In genomic region chr7:142060931-142061565, GRCm38 (mm10) we compare ENCODE assay signal across 8 mouse cellular contexts. TPM values are rescaled to one million over a fixed set of nuclear protein-coding genes. Genes with fewer than 3 reads are reported as not detected.
DNase-seq lines count a peak whose midpoint lies in the region; ATAC-seq and TF ChIP-seq lines count a peak whose summit lies in the region.

Mob2 (minus strand) TSS chr7:142061065.

- peaks cover 41% of the 10 kb centered on the region for H3K4me1 ChIP-seq in heart, embryonic 10.5 days
- peaks cover 6% of the 10 kb centered on the region; the same call in 1 of the 2 replicates for H3K4me1 ChIP-seq in kidney, embryonic 14.5 days (ENCODE audit: control insufficient read depth, insufficient read depth, low read length)
- peaks cover 15% of the 10 kb centered on the region for H3K4me1 ChIP-seq in limb, embryonic 14.5 days (ENCODE audit: control insufficient read depth, insufficient read depth, low read length)
- H3K4me1 ChIP-seq in midbrain, embryonic 16.5 days (ENCODE audit: control insufficient read depth, insufficient read depth, low read length): peaks cover 17% of the 10 kb centered on the region
- peaks cover 20% of the 10 kb centered on the region; the same call in 1 of the 2 replicates for H3K4me1 ChIP-seq in spleen, adult 2 months (ENCODE audit: control insufficient read depth, insufficient read depth, insufficient read length)

- H3K9me3 ChIP-seq in heart, embryonic 10.5 days: no peaks in the 10 kb centered on the region
- no peaks in the 10 kb centered on the region for H3K9me3 ChIP-seq in kidney, embryonic 14.5 days (ENCODE audit: control insufficient read depth, low read length)
- no peaks in the 10 kb centered on the region for H3K9me3 ChIP-seq in limb, embryonic 14.5 days (ENCODE audit: control insufficient read depth, low read length)
- no peaks in the 10 kb centered on the region for H3K9me3 ChIP-seq in midbrain, embryonic 16.5 days (replicated peaks; ENCODE audit: control insufficient read depth, low read length, poor library complexity, severe bottlenecking)

- H3K27me3 ChIP-seq in heart, embryonic 10.5 days (ENCODE audit: insufficient read depth, poor library complexity, severe bottlenecking): 0 out of 2 replicates have a peak, but pooled peaks cover 4% of the 10 kb centered on the region
- no peaks in the 10 kb centered on the region for H3K27me3 ChIP-seq in kidney, embryonic 14.5 days (ENCODE audit: control insufficient read depth, insufficient read depth, low read length)
- no peaks in the 10 kb centered on the region for H3K27me3 ChIP-seq in limb, embryonic 14.5 days (ENCODE audit: control insufficient read depth, insufficient read depth, low read length)
- H3K27me3 ChIP-seq in midbrain, embryonic 16.5 days (ENCODE audit: control insufficient read depth, insufficient read depth, low read depth, low read length): no peaks in the 10 kb centered on the region
- no peaks in the 10 kb centered on the region for H3K27me3 ChIP-seq in spleen, adult 2 months (ENCODE audit: control insufficient read depth, insufficient read depth, low read length)

- peak within 1 kb of the TSS; percentile 87 for H3K9ac ChIP-seq in kidney, embryonic 14.5 days (ENCODE audit: low read depth, low read length)
- peak within 1 kb of the TSS; percentile 93 for H3K9ac ChIP-seq in limb, embryonic 14.5 days (ENCODE audit: low read depth, low read length, severe bottlenecking)
- peak within 1 kb of the TSS; percentile 85 for H3K9ac ChIP-seq in midbrain, embryonic 16.5 days (ENCODE audit: low read depth, low read length)

- H3K36me3 ChIP-seq in heart, embryonic 10.5 days: 0 out of 2 replicates have a peak, but pooled peaks cover 4% of the 10 kb centered on the region
- H3K36me3 ChIP-seq in kidney, embryonic 14.5 days (ENCODE audit: control insufficient read depth, insufficient read depth, low read length): peaks cover 10% of the 10 kb centered on the region
- H3K36me3 ChIP-seq in limb, embryonic 14.5 days (ENCODE audit: control insufficient read depth, insufficient read depth, low read length): no peaks in the 10 kb centered on the region
- no peaks in the 10 kb centered on the region for H3K36me3 ChIP-seq in midbrain, embryonic 16.5 days (ENCODE audit: control insufficient read depth, insufficient read depth, low read length)
- H3K36me3 ChIP-seq in spleen, adult 2 months (ENCODE audit: control insufficient read depth, insufficient read depth, low read length): no peaks in the 10 kb centered on the region

- peak within 1 kb of the TSS; percentile 96 for H3K4me3 ChIP-seq in heart, embryonic 10.5 days
- peak within 1 kb of the TSS; percentile 73 for H3K4me3 ChIP-seq in kidney, embryonic 14.5 days (ENCODE audit: low read length)
- peak within 1 kb of the TSS; percentile 94 for H3K4me3 ChIP-seq in limb, embryonic 14.5 days (replicated peaks; ENCODE audit: low read length)
- H3K4me3 ChIP-seq in midbrain, embryonic 16.5 days (ENCODE audit: low read depth, low read length): peak within 1 kb of the TSS; percentile 92
- peak within 1 kb of the TSS; percentile 85 for H3K4me3 ChIP-seq in spleen, adult 2 months (ENCODE audit: extremely low read depth, insufficient read depth, insufficient read length)

- no peak for TF ChIP-seq CTCF in spleen, adult 2 months (IDR thresholded peaks at IDR 0.05; ENCODE audit: extremely low read depth, insufficient read depth, insufficient read length, insufficient replicate concordance)

- peak; percentile 82; the same call in 1 of the 2 replicates for TF ChIP-seq POLR2A in limb, embryonic 14.5 days (IDR thresholded peaks at IDR 0.05; ENCODE audit: borderline replicate concordance, extremely low read depth, insufficient read depth, insufficient read length)
- TF ChIP-seq POLR2A in spleen, adult 2 months (IDR thresholded peaks at IDR 0.05; ENCODE audit: low read depth, low read length): peak; percentile 83

- ATAC-seq in erythroblast, adult 5-6 weeks (replicated peaks; ENCODE audit: low FRiP score, poor library complexity, severe bottlenecking): peak; percentile 91
- ATAC-seq in kidney, embryonic 14.5 days (ENCODE audit: low FRiP score, low TSS enrichment): peak; percentile 95
- peak; percentile 94 for ATAC-seq in limb, embryonic 14.5 days (ENCODE audit: low FRiP score, low read depth)
- peak; percentile 96 for ATAC-seq in midbrain, embryonic 16.5 days

- peak within 1 kb of the TSS; percentile 94 for H3K27ac ChIP-seq in heart, embryonic 10.5 days
- H3K27ac ChIP-seq in kidney, embryonic 14.5 days (ENCODE audit: low read depth, low read length): no peak within 1 kb of the TSS
- peak within 1 kb of the TSS; percentile 77 for H3K27ac ChIP-seq in limb, embryonic 14.5 days (replicated peaks; ENCODE audit: low read depth, low read length)
- peak within 1 kb of the TSS; percentile 65 for H3K27ac ChIP-seq in midbrain, embryonic 16.5 days (ENCODE audit: low read length)
- peak within 1 kb of the TSS; percentile 78 for H3K27ac ChIP-seq in spleen, adult 2 months (ENCODE audit: insufficient read depth, low read length)

- H3K4me2 ChIP-seq in kidney, embryonic 14.5 days (replicated peaks; ENCODE audit: low read depth, low read length): peak within 1 kb of the TSS; percentile 89
- H3K4me2 ChIP-seq in limb, embryonic 14.5 days (replicated peaks; ENCODE audit: low read depth, low read length, severe bottlenecking): peak within 1 kb of the TSS; percentile 90
- H3K4me2 ChIP-seq in midbrain, embryonic 16.5 days (ENCODE audit: low read length): peak within 1 kb of the TSS; percentile 90

- DNase-seq in B cell, adult 2 months: peak; percentile 93 to 94
- peak; percentile 95 for DNase-seq in brain, adult 2 months (ENCODE audit: low read depth, low spot score)
- DNase-seq in heart, embryonic 10.5 days (ENCODE audit: low spot score): peak; percentile 93
- peak; percentile 86 for DNase-seq in limb, embryonic 14.5 days (ENCODE audit: low spot score)
- peak; percentile 64 to 86 for DNase-seq in spleen, adult 2 months (ENCODE audit: low read depth in 1 of 2, low spot score in 2 of 2)

- under 1% methylated on average over 49 of the region's 49 CpGs for WGBS in heart, embryonic 10.5 days
- under 1% methylated on average over 49 of the region's 49 CpGs for WGBS in kidney, embryonic 14.5 days
- WGBS in limb, embryonic 14.5 days: under 1% methylated on average over 48 of the region's 49 CpGs
- WGBS in midbrain, embryonic 16.5 days: under 1% methylated on average over 42 of the region's 49 CpGs
- WGBS in spleen, adult 2 months: 1% methylated on average over 49 of the region's 49 CpGs

RNA-seq across cellular contexts. Expression of gene Mob2, which starts in this region (rescaled TPM):
- total RNA-seq in erythroblast, adult 5-6 weeks (2015; ENCODE audit: low replicate concordance): 67.1 and 69.6 TPM in 2 replicates
- total RNA-seq in erythroblast, adult 5-6 weeks (2017; ENCODE audit: low replicate concordance): 75.1 and 76.9 TPM in 2 replicates
- 52.4 and 54.9 TPM in 2 replicates for polyA plus RNA-seq in heart, embryonic 10.5 days (2016; fragmentation: Nextera tagmentation; extraction: Ambion mirVana)
- 63.8 and 65.8 TPM in 2 replicates for polyA plus RNA-seq in kidney, embryonic 14.5 days (2014; fragmentation: Nextera tagmentation; extraction: Ambion mirVana)
- polyA plus RNA-seq in limb, embryonic 14.5 days (2012; rRNA removed): 55.2 and 56.2 TPM in 2 replicates
- 73.6 and 76.9 TPM in 2 replicates for polyA plus RNA-seq in limb, embryonic 14.5 days (2014; fragmentation: Nextera tagmentation; extraction: Ambion mirVana)
- polyA plus RNA-seq in midbrain, embryonic 16.5 days (2015; fragmentation: Nextera tagmentation; extraction: Ambion mirVana): 47.5 and 50.3 TPM in 2 replicates
- 26.7 and 28.2 TPM in 2 replicates for polyA plus RNA-seq in spleen, adult 2 months (2012; rRNA removed)
